Mouse (Mus musculus): Measurements from ENCODE around the gene Hilpda. TPM values are rescaled to one million over a fixed set of nuclear protein-coding genes. Genes with fewer than 3 reads are reported as not detected.

Hilpda gene
- total RNA-seq (2014; rRNA removed) (14.4 and 21.2 TPM in 2 replicates), polyA plus RNA-seq (2015; fragmentation: Nextera tagmentation; extraction: Ambion mirVana) (24.2 and 25.4 TPM in 2 replicates)

GRCm38 (mm10) chr6:29272312-29273072 lies at the start of gene Hilpda:
Gene Hilpda, plus strand, starts transcription at chr6:29272488.
- Histone ChIP-seq H3K36me3 (ENCODE audit: insufficient read depth, low read length) (no peaks in the 10 kb centered on the region), H3K9me3 (ENCODE audit: low read length) (no peaks in the 10 kb centered on the region), H3K4me3 (ENCODE audit: low read depth, low read length) (peak within 1 kb of the TSS; percentile 62), H3K9ac (replicated peaks; ENCODE audit: low read length, poor library complexity, severe bottlenecking) (peak within 1 kb of the TSS; percentile 71), H3K27me3 (ENCODE audit: insufficient read depth, low read length) (no peaks in the 10 kb centered on the region), H3K27ac (ENCODE audit: low read depth, low read length) (peak within 1 kb of the TSS; percentile 38; the same call in 1 of the 2 replicates), H3K4me1 (ENCODE audit: insufficient read depth, low read length) (no peaks in the 10 kb centered on the region), H3K4me2 (ENCODE audit: low read depth, low read length, poor library complexity, severe bottlenecking) (peak within 1 kb of the TSS; percentile 82)
- DNase-seq (ENCODE audit: low spot score) (peak; percentile 92), ATAC-seq (ENCODE audit: low FRiP score) (peak; percentile 95)
- under 1% methylated on average over 46 of the region's 46 CpGs for WGBS
- TF ChIP-seq CTCF (IDR thresholded peaks at IDR 0.05): no peak

- H3K36me3 ChIP-seq (ENCODE audit: insufficient read depth, low read length): no peaks in the 10 kb centered on the region
- DNase-seq (ENCODE audit: low spot score): no peak
- no peak overlapping the region for H3K27ac ChIP-seq (ENCODE audit: low read depth, low read length)
- no peaks in the 10 kb centered on the region for H3K4me1 ChIP-seq (ENCODE audit: insufficient read depth, low read length)
- H3K27me3 ChIP-seq (ENCODE audit: insufficient read depth, low read length): no peaks in the 10 kb centered on the region
- no peak overlapping the region for H3K4me3 ChIP-seq (ENCODE audit: low read depth, low read length)
- no peaks in the 10 kb centered on the region for H3K9me3 ChIP-seq (ENCODE audit: low read length)
- no peak overlapping the region for H3K4me2 ChIP-seq (ENCODE audit: low read depth, low read length, poor library complexity, severe bottlenecking)
- peak; percentile 47 for ATAC-seq (ENCODE audit: low FRiP score)
- 93% methylated on average over 6 of the region's 6 CpGs for WGBS
- no peak overlapping the region for H3K9ac ChIP-seq (replicated peaks; ENCODE audit: low read length, poor library complexity, severe bottlenecking)
- TF ChIP-seq CTCF (IDR thresholded peaks at IDR 0.05): no peak
Measured at GRCm38 (mm10) chr6:29229265-29229913, 42.9 kb upstream of the Hilpda start.

GRCm38 (mm10) chr6:29230386-29230785 lies 41.9 kb upstream of the Hilpda start:
- Histone ChIP-seq H3K4me3 (ENCODE audit: low read depth, low read length) (no peak overlapping the region), H3K27me3 (ENCODE audit: insufficient read depth, low read length) (no peaks in the 10 kb centered on the region), H3K27ac (ENCODE audit: low read depth, low read length) (no peak overlapping the region), H3K4me1 (ENCODE audit: insufficient read depth, low read length) (no peaks in the 10 kb centered on the region), H3K9me3 (ENCODE audit: low read length) (no peaks in the 10 kb centered on the region), H3K4me2 (ENCODE audit: low read depth, low read length, poor library complexity, severe bottlenecking) (no peak overlapping the region), H3K9ac (replicated peaks; ENCODE audit: low read length, poor library complexity, severe bottlenecking) (no peak overlapping the region), H3K36me3 (ENCODE audit: insufficient read depth, low read length) (no peaks in the 10 kb centered on the region)
- DNase-seq (ENCODE audit: low spot score) (no peak), ATAC-seq (ENCODE audit: low FRiP score) (no peak)
- 59% methylated on average over 6 of the region's 6 CpGs for WGBS
- TF ChIP-seq CTCF (IDR thresholded peaks at IDR 0.05): no peak

GRCm38 (mm10) chr6:29231799-29232198 lies 40.5 kb upstream of the Hilpda start:
- Histone ChIP-seq H3K36me3 (ENCODE audit: insufficient read depth, low read length) (no peaks in the 10 kb centered on the region), H3K9me3 (ENCODE audit: low read length) (no peaks in the 10 kb centered on the region), H3K4me2 (ENCODE audit: low read depth, low read length, poor library complexity, severe bottlenecking) (no peak overlapping the region), H3K27me3 (ENCODE audit: insufficient read depth, low read length) (no peaks in the 10 kb centered on the region), H3K27ac (ENCODE audit: low read depth, low read length) (no peak overlapping the region), H3K4me1 (ENCODE audit: insufficient read depth, low read length) (no peaks in the 10 kb centered on the region), H3K9ac (replicated peaks; ENCODE audit: low read length, poor library complexity, severe bottlenecking) (no peak overlapping the region), H3K4me3 (ENCODE audit: low read depth, low read length) (no peak overlapping the region)
- ATAC-seq (ENCODE audit: low FRiP score): no peak
- no peak for TF ChIP-seq CTCF (IDR thresholded peaks at IDR 0.05)
- no peak for DNase-seq (ENCODE audit: low spot score)
- 70% methylated on average over 3 of the region's 3 CpGs for WGBS

GRCm38 (mm10) chr6:29232321-29232720 lies 40.0 kb upstream of the Hilpda start:
- WGBS: 88% methylated on average over 6 of the region's 6 CpGs
- Histone ChIP-seq H3K4me1 (ENCODE audit: insufficient read depth, low read length) (no peaks in the 10 kb centered on the region), H3K4me2 (ENCODE audit: low read depth, low read length, poor library complexity, severe bottlenecking) (no peak overlapping the region), H3K9me3 (ENCODE audit: low read length) (no peaks in the 10 kb centered on the region), H3K4me3 (ENCODE audit: low read depth, low read length) (no peak overlapping the region), H3K27ac (ENCODE audit: low read depth, low read length) (no peak overlapping the region), H3K27me3 (ENCODE audit: insufficient read depth, low read length) (no peaks in the 10 kb centered on the region), H3K9ac (replicated peaks; ENCODE audit: low read length, poor library complexity, severe bottlenecking) (no peak overlapping the region), H3K36me3 (ENCODE audit: insufficient read depth, low read length) (no peaks in the 10 kb centered on the region)
- TF ChIP-seq CTCF (IDR thresholded peaks at IDR 0.05): no peak
- ATAC-seq (ENCODE audit: low FRiP score): no peak
- no peak for DNase-seq (ENCODE audit: low spot score)

GRCm38 (mm10) chr6:29233710-29234109 lies 38.6 kb upstream of the Hilpda start:
- Histone ChIP-seq H3K9ac (replicated peaks; ENCODE audit: low read length, poor library complexity, severe bottlenecking) (no peak overlapping the region), H3K9me3 (ENCODE audit: low read length) (no peaks in the 10 kb centered on the region), H3K4me3 (ENCODE audit: low read depth, low read length) (no peak overlapping the region), H3K27me3 (ENCODE audit: insufficient read depth, low read length) (no peaks in the 10 kb centered on the region), H3K4me1 (ENCODE audit: insufficient read depth, low read length) (no peaks in the 10 kb centered on the region), H3K36me3 (ENCODE audit: insufficient read depth, low read length) (no peaks in the 10 kb centered on the region), H3K4me2 (ENCODE audit: low read depth, low read length, poor library complexity, severe bottlenecking) (no peak overlapping the region), H3K27ac (ENCODE audit: low read depth, low read length) (no peak overlapping the region)
- DNase-seq (ENCODE audit: low spot score): no peak
- 72% methylated on average over 3 of the region's 3 CpGs for WGBS
- no peak for TF ChIP-seq CTCF (IDR thresholded peaks at IDR 0.05)
- ATAC-seq (ENCODE audit: low FRiP score): no peak

Data from midbrain, postnatal 0 days (tissue).